Comparison of ENCODE assay signal across 8 mouse cellular contexts in the genomic region with DNA sequence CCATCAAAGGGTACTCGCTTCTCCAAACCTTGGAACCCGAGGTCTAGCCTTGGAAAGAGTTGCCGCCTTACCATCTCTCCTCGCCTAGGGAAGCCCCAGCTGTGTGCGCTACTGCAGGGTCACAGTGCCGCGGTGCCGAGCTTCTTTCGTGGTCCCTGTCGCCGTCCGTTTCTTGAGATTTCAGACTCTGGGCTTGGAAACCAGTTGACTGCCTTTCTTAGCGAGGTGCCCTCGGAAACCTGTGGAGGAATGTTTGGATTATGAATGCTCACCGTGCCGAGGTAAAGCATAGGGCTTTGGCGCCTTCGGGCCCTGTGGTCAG. TPM values are rescaled to one million over a fixed set of nuclear protein-coding genes. Genes with fewer than 3 reads are reported as not detected.
DNase-seq lines count a peak whose midpoint lies in the region; ATAC-seq and TF ChIP-seq lines count a peak whose summit lies in the region.

No protein-coding gene starts in this region.

- H3K4me2 ChIP-seq in liver, embryonic 13.5 days: peak overlapping the region; percentile 97
- H3K4me2 ChIP-seq in stomach, postnatal 0 days (replicated peaks; ENCODE audit: low read depth): peak overlapping the region; percentile 84

- H3K27me3 ChIP-seq in erythroblast, embryonic 14.5 days (ENCODE audit: control insufficient read depth): peaks cover 11% of the 10 kb centered on the region
- H3K27me3 ChIP-seq in spleen, adult 2 months (ENCODE audit: control insufficient read depth, insufficient read depth, low read length): peaks cover 13% of the 10 kb centered on the region
- no peaks in the 10 kb centered on the region; the same call in 1 of the 2 replicates for H3K27me3 ChIP-seq in liver, embryonic 13.5 days
- no peaks in the 10 kb centered on the region for H3K27me3 ChIP-seq in stomach, postnatal 0 days (ENCODE audit: control insufficient read depth, insufficient read depth, low read length)

- TF ChIP-seq POLR2A in spleen, adult 2 months (IDR thresholded peaks at IDR 0.05; ENCODE audit: low read depth, low read length): no peak

- TF ChIP-seq CTCF in spleen, adult 2 months (IDR thresholded peaks at IDR 0.05; ENCODE audit: extremely low read depth, insufficient read depth, insufficient read length, insufficient replicate concordance): no peak
- TF ChIP-seq CTCF in stomach, postnatal 0 days (IDR thresholded peaks at IDR 0.05; ENCODE audit: low read depth): no peak

- 5% methylated on average over 18 of the region's 18 CpGs for WGBS in spleen, adult 2 months
- WGBS in liver, embryonic 13.5 days (ENCODE audit: insufficient replicate concordance): 3% methylated on average over 18 of the region's 18 CpGs
- WGBS in stomach, postnatal 0 days: under 1% methylated on average over 18 of the region's 18 CpGs

- DNase-seq in spleen, adult 2 months (ENCODE audit: low read depth in 1 of 2, low spot score in 2 of 2): no peak
- no peak for DNase-seq in spleen, adult 18-20 months
- no peak for DNase-seq in liver, embryonic 13.5 days
- no peak for DNase-seq in stomach, postnatal 0 days (ENCODE audit: low spot score)
- no peak for DNase-seq in left cerebral cortex, adult 11 months (ENCODE audit: low spot score)
- no peak for DNase-seq in right cerebral cortex, postnatal 36 days (ENCODE audit: low spot score in 2 of 2)

- no peak for ATAC-seq in erythroblast, adult 5-6 weeks (replicated peaks; ENCODE audit: low FRiP score, poor library complexity, severe bottlenecking)
- ATAC-seq in liver, embryonic 13.5 days (ENCODE audit: low read depth): peak; percentile 35
- ATAC-seq in stomach, postnatal 0 days (ENCODE audit: low FRiP score, low TSS enrichment): peak; percentile 9; the same call in 1 of the 2 replicates

- H3K9me3 ChIP-seq in erythroblast, embryonic 14.5 days (ENCODE audit: control insufficient read depth, low read length): peaks cover 5% of the 10 kb centered on the region
- H3K9me3 ChIP-seq in liver, embryonic 13.5 days (replicated peaks): no peaks in the 10 kb centered on the region
- H3K9me3 ChIP-seq in stomach, postnatal 0 days (ENCODE audit: control insufficient read depth, low read length): no peaks in the 10 kb centered on the region

- no peak for TF ChIP-seq EP300 in stomach, postnatal 0 days (optimal IDR thresholded peaks at IDR 0.05)

- peak overlapping the region; percentile 90 for H3K4me3 ChIP-seq in erythroblast, embryonic 14.5 days (replicated peaks)
- peak overlapping the region; percentile 30; the same call in 1 of the 2 replicates for H3K4me3 ChIP-seq in spleen, adult 2 months (ENCODE audit: extremely low read depth, insufficient read depth, insufficient read length)
- H3K4me3 ChIP-seq in liver, embryonic 13.5 days (replicated peaks): peak overlapping the region; percentile 91
- H3K4me3 ChIP-seq in stomach, postnatal 0 days (ENCODE audit: low read depth, low read length): peak overlapping the region; percentile 79

- peaks cover 47% of the 10 kb centered on the region for H3K36me3 ChIP-seq in erythroblast, embryonic 14.5 days (ENCODE audit: control insufficient read depth)
- no peaks in the 10 kb centered on the region for H3K36me3 ChIP-seq in spleen, adult 2 months (ENCODE audit: control insufficient read depth, insufficient read depth, low read length)
- H3K36me3 ChIP-seq in liver, embryonic 13.5 days: peaks cover 9% of the 10 kb centered on the region; the same call in 1 of the 2 replicates
- no peaks in the 10 kb centered on the region for H3K36me3 ChIP-seq in stomach, postnatal 0 days (ENCODE audit: control insufficient read depth, insufficient read depth, low read length)

- peaks cover 74% of the 10 kb centered on the region for H3K4me1 ChIP-seq in erythroblast, embryonic 14.5 days (ENCODE audit: control insufficient read depth)
- H3K4me1 ChIP-seq in spleen, adult 2 months (ENCODE audit: control insufficient read depth, insufficient read depth, insufficient read length): no peaks in the 10 kb centered on the region; the same call in none of the 2 replicates
- peaks cover 72% of the 10 kb centered on the region for H3K4me1 ChIP-seq in liver, embryonic 13.5 days (replicated peaks)
- no peaks in the 10 kb centered on the region; the same call in 1 of the 2 replicates for H3K4me1 ChIP-seq in stomach, postnatal 0 days (replicated peaks; ENCODE audit: control insufficient read depth, insufficient read depth)

- no peak overlapping the region; the same call in 1 of the 2 replicates for H3K27ac ChIP-seq in spleen, adult 2 months (ENCODE audit: insufficient read depth, low read length)
- H3K27ac ChIP-seq in liver, embryonic 13.5 days: peak overlapping the region; percentile 95
- H3K27ac ChIP-seq in stomach, postnatal 0 days (replicated peaks): peak overlapping the region; percentile 84

- peak overlapping the region; percentile 92 for H3K9ac ChIP-seq in liver, embryonic 13.5 days
- H3K9ac ChIP-seq in stomach, postnatal 0 days (ENCODE audit: low read length): peak overlapping the region; percentile 53

RNA-seq across cellular contexts. Expression of gene Grtp1, which starts 0.6 kb away (rescaled TPM):
- 1.5 and 2.9 TPM in 2 replicates for polyA plus RNA-seq in erythroblast, embryonic 14.5 days (2012)
- total RNA-seq in erythroblast, adult 5-6 weeks (2015; ENCODE audit: low replicate concordance): 5.0 and 6.3 TPM in 2 replicates
- 1.6 and 4.3 TPM in 2 replicates for total RNA-seq in erythroblast, adult 5-6 weeks (2017; ENCODE audit: low replicate concordance)
- polyA plus RNA-seq in spleen, adult 2 months (2012; rRNA removed): 1.1 and 1.6 TPM in 2 replicates
- polyA plus RNA-seq in liver, embryonic 13.5 days (2015; fragmentation: Nextera tagmentation; extraction: Ambion mirVana): 11.5 and 13.1 TPM in 2 replicates
- 30.6 and 31.8 TPM in 2 replicates for polyA plus RNA-seq in stomach, postnatal 0 days (2015; fragmentation: Nextera tagmentation; extraction: Ambion mirVana)

RNA-seq across cellular contexts. Expression of gene Lamp1, which starts 42.0 kb away (rescaled TPM):
- 11.0 and 19.7 TPM in 2 replicates for polyA plus RNA-seq in erythroblast, embryonic 14.5 days (2012)
- total RNA-seq in erythroblast, adult 5-6 weeks (2015; ENCODE audit: low replicate concordance): 101 and 131 TPM in 2 replicates
- 103 and 130 TPM in 2 replicates for total RNA-seq in erythroblast, adult 5-6 weeks (2017; ENCODE audit: low replicate concordance)
- 234 and 318 TPM in 2 replicates for polyA plus RNA-seq in spleen, adult 2 months (2012; rRNA removed)
- polyA plus RNA-seq in liver, embryonic 13.5 days (2015; fragmentation: Nextera tagmentation; extraction: Ambion mirVana): 179 and 196 TPM in 2 replicates
- 260 and 278 TPM in 2 replicates for polyA plus RNA-seq in stomach, postnatal 0 days (2015; fragmentation: Nextera tagmentation; extraction: Ambion mirVana)

RNA-seq across cellular contexts. Expression of gene Adprhl1, which starts 53.0 kb away (rescaled TPM):
- polyA plus RNA-seq in erythroblast, embryonic 14.5 days (2012): not detected in 2 replicates
- not detected in 2 replicates for total RNA-seq in erythroblast, adult 5-6 weeks (2015; ENCODE audit: low replicate concordance)
- total RNA-seq in erythroblast, adult 5-6 weeks (2017; ENCODE audit: low replicate concordance): 0.43 TPM in 1 of 2 replicates, not detected in the other
- 0.18 TPM in 1 of 2 replicates, not detected in the other for polyA plus RNA-seq in spleen, adult 2 months (2012; rRNA removed)
- polyA plus RNA-seq in liver, embryonic 13.5 days (2015; fragmentation: Nextera tagmentation; extraction: Ambion mirVana): 0.07 and 0.57 TPM in 2 replicates
- 0.42 and 0.50 TPM in 2 replicates for polyA plus RNA-seq in stomach, postnatal 0 days (2015; fragmentation: Nextera tagmentation; extraction: Ambion mirVana)

Comparison
In these comparisons a context has a peak if more than half of its experiments do, and no peak if none do; other contexts are left out.
1. H3K4me3 ChIP-seq: peak in every context shown above with its lines; median percentile 91 in liver, embryonic 13.5 days; 90 in erythroblast, embryonic 14.5 days; 79 in stomach, postnatal 0 days; 30 in spleen, adult 2 months.